Mouse (Mus musculus): ENCODE data around the gene Lrrc45.
"Not testable (repeated sequence)": the region's sequence is repeated elsewhere in the genome, so short reads cannot be mapped to it uniquely, and the experiment has no call there.

The Lrrc45 gene

GRCm38 (mm10) chr11:120763121-120763999 is 49.6 kb downstream of the Lrrc45 start:
- DNase-seq (ENCODE audit: inconsistent age in 2 of 2, low spot score in 1 of 2), result not testable (repeated sequence)

- DNase-seq (ENCODE audit: inconsistent age in 2 of 2, low spot score in 1 of 2), result not testable (repeated sequence)
Observed at GRCm38 (mm10) chr11:120767023-120767422, 53.3 kb downstream of the Lrrc45 start.

- DNase-seq (ENCODE audit: inconsistent age in 2 of 2, low spot score in 1 of 2), result peak in 1 of 2 experiments; percentile 19
Observed at GRCm38 (mm10) chr11:120768206-120768605, 54.5 kb downstream of the Lrrc45 start.

Data from adrenal gland, adult (tissue).